Mouse (Mus musculus) kidney, adult 2 months (tissue): ENCODE results near the gene Tfip11. TPM values are rescaled to one million over a fixed set of nuclear protein-coding genes. Genes with fewer than 3 reads are reported as not detected.

Experiments
- DNase-seq: peaks from one replicate; pipeline ENCODE4 v3.0.0; 2021
- H3K27ac ChIP-seq: fragments of 200-500 bp; 2 replicates; pipeline ENCODE4 v1.5.1; 2012; ENCODE audit warnings: low read depth, low read length, control low read depth, inconsistent platforms; ENCODE audit not compliant: insufficient read depth
- H3K27me3 ChIP-seq: fragments of 200-500 bp; replicated peaks from 2 replicates; pipeline ENCODE4 v1.6.1; 2012; ENCODE audit warnings: mild to moderate bottlenecking, moderate library complexity, low read length, inconsistent platforms; ENCODE audit not compliant: control insufficient read depth, insufficient read depth
- H3K36me3 ChIP-seq: fragments of 200-500 bp; 2 replicates; pipeline ENCODE4 v1.6.1; 2012; ENCODE audit warnings: mild to moderate bottlenecking, moderate library complexity, low read length, inconsistent platforms; ENCODE audit not compliant: control insufficient read depth, insufficient read depth
- H3K4me1 ChIP-seq: fragments of 200-500 bp; 2 replicates; pipeline ENCODE4 v1.6.1; 2011; ENCODE audit warnings: low read length; ENCODE audit not compliant: control insufficient read depth, insufficient read depth
- H3K4me3 ChIP-seq: fragments of 200-500 bp; 2 replicates; pipeline ENCODE4 v1.5.1; 2011; ENCODE audit warnings: mild to moderate bottlenecking, low read depth, low read length, control low read depth; ENCODE audit not compliant: insufficient read depth
- CTCF ChIP-seq: fragments of 200-500 bp; conservative IDR thresholded peaks from 2 replicates; pipeline ENCODE4 v1.5.1; 2011; ENCODE audit warnings: low read depth, mild to moderate bottlenecking, control low read depth, low read length, moderate library complexity, mixed read lengths; ENCODE audit not compliant: insufficient read depth, insufficient read length
- POLR2A ChIP-seq: fragments of 200-500 bp; IDR thresholded peaks from one replicate; pipeline ENCODE4 v1.6.1; 2011; ENCODE audit warnings: low read depth, low read length, control low read depth
- WGBS: fragments of 180-500 bp; shearing (Covaris S2); methylation state at CpG from one replicate; pipeline ENCODE4 v1.1.7; 2018; 5-methylcytosine and 5-hydroxymethylcytosine counted together
- polyA plus RNA-seq: library from polyadenylated mRNA; depleted of rRNA; stranded (reverse); fragments of >200 nt; gene quantifications from 2 replicates; pipeline ENCODE4 v1.2.3, GENCODE M21; 2012

Tfip11 gene
- polyA plus RNA-seq, 1 experiment, result 26.7 TPM

GRCm38 (mm10) chr5:112292343-112292980, 33.7 kb upstream of the Tfip11 start:
- DNase-seq, result no peak
- Histone ChIP-seq H3K4me3 (no peak overlapping the region), H3K27ac (no peak overlapping the region), H3K27me3 (no peaks in the 10 kb centered on the region), H3K4me1 (peaks cover 23% of the 10 kb centered on the region), H3K36me3 (no peaks in the 10 kb centered on the region)
- no peak for TF ChIP-seq CTCF
- no peak for TF ChIP-seq POLR2A
- WGBS, result 64% methylated on average over 17 of the region's 17 CpGs

GRCm38 (mm10) chr5:112293800-112294199, 32.4 kb upstream of the Tfip11 start:
- H3K4me1 ChIP-seq, result peaks cover 24% of the 10 kb centered on the region
- H3K27ac ChIP-seq, result no peak overlapping the region
- no peaks in the 10 kb centered on the region for H3K36me3 ChIP-seq
- no peak for TF ChIP-seq POLR2A
- no peak for TF ChIP-seq CTCF
- no peak overlapping the region for H3K4me3 ChIP-seq
- no peak for DNase-seq
- 60% methylated on average over 2 of the region's 2 CpGs for WGBS
- H3K27me3 ChIP-seq, result no peaks in the 10 kb centered on the region

GRCm38 (mm10) chr5:112294696-112295095, 31.5 kb upstream of the Tfip11 start:
- no peak for DNase-seq
- 72% methylated on average over 4 of the region's 4 CpGs for WGBS
- peaks cover 24% of the 10 kb centered on the region for H3K4me1 ChIP-seq
- no peak overlapping the region for H3K27ac ChIP-seq
- H3K36me3 ChIP-seq, result no peaks in the 10 kb centered on the region
- no peak for TF ChIP-seq CTCF
- TF ChIP-seq POLR2A, result no peak
- H3K4me3 ChIP-seq, result no peak overlapping the region
- no peaks in the 10 kb centered on the region for H3K27me3 ChIP-seq

- Histone ChIP-seq H3K4me1 (peaks cover 24% of the 10 kb centered on the region), H3K4me3 (no peak overlapping the region), H3K27ac (no peak overlapping the region), H3K36me3 (no peaks in the 10 kb centered on the region), H3K27me3 (no peaks in the 10 kb centered on the region)
- 76% methylated on average over 8 of the region's 8 CpGs for WGBS
- DNase-seq, result no peak
- TF ChIP-seq CTCF (no peak), POLR2A (no peak)
Measured at GRCm38 (mm10) chr5:112295162-112295561, 31.0 kb upstream of the Tfip11 start.

- TF ChIP-seq CTCF, result no peak
- no peak for TF ChIP-seq POLR2A
- no peak for DNase-seq
- WGBS, result 65% methylated on average over 8 of the region's 8 CpGs
Measured at GRCm38 (mm10) chr5:112295564-112295963, 30.6 kb upstream of the Tfip11 start.

GRCm38 (mm10) chr5:112296404-112297181, 29.6 kb upstream of the Tfip11 start:
- Histone ChIP-seq H3K27me3 (no peaks in the 10 kb centered on the region), H3K4me1 (peaks cover 24% of the 10 kb centered on the region), H3K27ac (no peak overlapping the region), H3K4me3 (no peak overlapping the region), H3K36me3 (no peaks in the 10 kb centered on the region)
- DNase-seq, result no peak
- no peak for TF ChIP-seq CTCF
- TF ChIP-seq POLR2A, result no peak
- 60% methylated on average over 6 of the region's 6 CpGs for WGBS

More at GRCm38 (mm10) chr5:112295564-112295963, 30.6 kb upstream of the Tfip11 start:
- Histone ChIP-seq H3K4me1 (peaks cover 24% of the 10 kb centered on the region), H3K27ac (no peak overlapping the region), H3K36me3 (no peaks in the 10 kb centered on the region), H3K4me3 (no peak overlapping the region), H3K27me3 (no peaks in the 10 kb centered on the region)

GRCm38 (mm10) chr5:112297257-112297656, 28.9 kb upstream of the Tfip11 start:
- H3K36me3 ChIP-seq, result no peaks in the 10 kb centered on the region
- no peak for TF ChIP-seq CTCF
- no peak for TF ChIP-seq POLR2A
- H3K4me3 ChIP-seq, result no peak overlapping the region
- no peaks in the 10 kb centered on the region for H3K27me3 ChIP-seq
- H3K27ac ChIP-seq, result no peak overlapping the region
- H3K4me1 ChIP-seq, result peaks cover 20% of the 10 kb centered on the region
- no peak for DNase-seq
- 63% methylated on average over 2 of the region's 2 CpGs for WGBS
